Mouse (Mus musculus): ENCODE results near the gene Kdm4b. TPM values are rescaled to one million over a fixed set of nuclear protein-coding genes. Genes with fewer than 3 reads are reported as not detected.

Kdm4b gene
- total and polyA plus RNA-seq, 3 experiments: 9.1 to 27.5 TPM; not detected in 1

GRCm38 (mm10) chr17:56381183-56381582, 55.3 kb downstream of the Kdm4b start:
- TF ChIP-seq KAT2A (conservative IDR thresholded peaks at IDR 0.05; ENCODE audit: low read depth, low read length) (no peak), MYC (IDR thresholded peaks at IDR 0.05; ENCODE audit: low read depth, low read length) (no peak), NELFE (IDR thresholded peaks at IDR 0.05; ENCODE audit: low read depth, low read length) (no peak), SIN3A (IDR thresholded peaks at IDR 0.05; ENCODE audit: low read length) (no peak), JUND (IDR thresholded peaks at IDR 0.05; ENCODE audit: low read depth, low read length) (no peak), NRF1 (IDR thresholded peaks at IDR 0.05; ENCODE audit: insufficient read depth, low read depth, low read length, poor library complexity, severe bottlenecking) (no peak), POLR2AphosphoS5 (IDR thresholded peaks at IDR 0.05; ENCODE audit: borderline replicate concordance, low read depth, low read length) (no peak), TCF12 (IDR thresholded peaks at IDR 0.05; ENCODE audit: low read depth, low read length) (no peak), POLR2AphosphoS2 (IDR thresholded peaks at IDR 0.05; ENCODE audit: low read length) (no peak), E2F4 (IDR thresholded peaks at IDR 0.05; ENCODE audit: borderline replicate concordance, low read depth, low read length) (no peak), CTCF (IDR thresholded peaks at IDR 0.05 in 2 of 3, conservative IDR thresholded peaks at IDR 0.05 in 1 of 3; ENCODE audit: control insufficient read depth in 1 of 3, insufficient read depth in 1 of 3, low read depth in 2 of 3, low read length in 3 of 3, poor library complexity in 1 of 3, severe bottlenecking in 1 of 3) (no peak), EP300 (IDR thresholded peaks at IDR 0.05; ENCODE audit: low read depth in 1 of 2, low read length in 2 of 2) (no peak), MYB (IDR thresholded peaks at IDR 0.05; ENCODE audit: low read depth, low read length) (no peak), CHD1 (IDR thresholded peaks at IDR 0.05; ENCODE audit: low read depth, low read length) (no peak), ZC3H11A (IDR thresholded peaks at IDR 0.05; ENCODE audit: low read depth, low read length) (no peak), MAX (IDR thresholded peaks at IDR 0.05; ENCODE audit: low read length) (no peak), HCFC1 (IDR thresholded peaks at IDR 0.05; ENCODE audit: low read depth, low read length) (no peak), ZNF384 (IDR thresholded peaks at IDR 0.05; ENCODE audit: low read depth, low read length) (no peak), CHD2 (IDR thresholded peaks at IDR 0.05; ENCODE audit: low read length) (no peak), SMC3 (IDR thresholded peaks at IDR 0.05; ENCODE audit: low read depth, low read length) (no peak)
- no peak overlapping the region for H3K9ac ChIP-seq (ENCODE audit: control insufficient read depth, low read depth, low read length, poor library complexity, severe bottlenecking)
- H3K4me1 ChIP-seq (ENCODE audit: control insufficient read depth in 1 of 2, insufficient read depth in 2 of 2, low read length in 2 of 2): no peaks in the 10 kb centered on the region
- no peak overlapping the region for H3K27ac ChIP-seq (ENCODE audit: control insufficient read depth, low read depth, low read length)
- H3K4me3 ChIP-seq (ENCODE audit: control insufficient read depth in 1 of 2, insufficient read depth in 1 of 2, low read depth in 2 of 2, low read length in 2 of 2): no peak overlapping the region
- no peaks in the 10 kb centered on the region for H3K9me3 ChIP-seq (replicated peaks; ENCODE audit: insufficient read depth, low read length)
- no peak for DNase-seq (ENCODE audit: low read depth, low spot score)
- no peaks in the 10 kb centered on the region for H3K79me2 ChIP-seq (ENCODE audit: control insufficient read depth, insufficient read depth, low read length, poor library complexity)
- H3K27me3 ChIP-seq (ENCODE audit: control insufficient read depth in 1 of 2, insufficient read depth in 2 of 2, low read length in 2 of 2): no peaks in the 10 kb centered on the region
- no peaks in the 10 kb centered on the region; a peak in 1 of 4 replicates for H3K36me3 ChIP-seq (ENCODE audit: control insufficient read depth in 1 of 2, insufficient read depth in 2 of 2, low read length in 2 of 2)

GRCm38 (mm10) chr17:56382997-56383396, 57.1 kb downstream of the Kdm4b start:
- no peaks in the 10 kb centered on the region for H3K79me2 ChIP-seq (ENCODE audit: control insufficient read depth, insufficient read depth, low read length, poor library complexity)
- no peak for TF ChIP-seq POLR2AphosphoS2 (IDR thresholded peaks at IDR 0.05; ENCODE audit: low read length)
- no peak for TF ChIP-seq TCF12 (IDR thresholded peaks at IDR 0.05; ENCODE audit: low read depth, low read length)
- TF ChIP-seq ZKSCAN1 (IDR thresholded peaks at IDR 0.05; ENCODE audit: low read depth, low read length): no peak
- no peak for TF ChIP-seq POLR2A (IDR thresholded peaks at IDR 0.05; ENCODE audit: control insufficient read depth in 1 of 2, insufficient read depth in 1 of 2, low read depth in 1 of 2, low read length in 2 of 2, poor library complexity in 1 of 2)
- no peak for TF ChIP-seq USF1 (IDR thresholded peaks at IDR 0.05; ENCODE audit: low read depth, low read length)
- no peak for TF ChIP-seq TAL1 (IDR thresholded peaks at IDR 0.05; ENCODE audit: low read length)
- no peak for TF ChIP-seq ZC3H11A (IDR thresholded peaks at IDR 0.05; ENCODE audit: low read depth, low read length)
- TF ChIP-seq KAT2A (conservative IDR thresholded peaks at IDR 0.05; ENCODE audit: low read depth, low read length): no peak
- TF ChIP-seq TBP (IDR thresholded peaks at IDR 0.05; ENCODE audit: low read depth, low read length): no peak
- TF ChIP-seq MAFK (IDR thresholded peaks at IDR 0.05; ENCODE audit: borderline replicate concordance, low read depth, low read length): no peak
- no peak for TF ChIP-seq SIN3A (IDR thresholded peaks at IDR 0.05; ENCODE audit: low read length)
- TF ChIP-seq USF2 (IDR thresholded peaks at IDR 0.05; ENCODE audit: borderline replicate concordance in 1 of 2, insufficient read depth in 1 of 2, low read depth in 1 of 2, low read length in 2 of 2): no peak
- TF ChIP-seq RAD21 (IDR thresholded peaks at IDR 0.05; ENCODE audit: low read depth, low read length): no peak
- TF ChIP-seq MEF2A (IDR thresholded peaks at IDR 0.05; ENCODE audit: extremely low read depth, insufficient replicate concordance, low read depth, low read length, poor library complexity, severe bottlenecking): no peak
- TF ChIP-seq CTCF (IDR thresholded peaks at IDR 0.05 in 2 of 3, conservative IDR thresholded peaks at IDR 0.05 in 1 of 3; ENCODE audit: control insufficient read depth in 1 of 3, insufficient read depth in 1 of 3, low read depth in 2 of 3, low read length in 3 of 3, poor library complexity in 1 of 3, severe bottlenecking in 1 of 3): no peak
- TF ChIP-seq MAX (IDR thresholded peaks at IDR 0.05; ENCODE audit: low read length): no peak
- TF ChIP-seq BHLHE40 (IDR thresholded peaks at IDR 0.05; ENCODE audit: borderline replicate concordance, low read depth, low read length): no peak
- TF ChIP-seq E2F4 (IDR thresholded peaks at IDR 0.05; ENCODE audit: borderline replicate concordance, low read depth, low read length): no peak
- no peak for TF ChIP-seq RCOR1 (IDR thresholded peaks at IDR 0.05; ENCODE audit: low read depth, low read length)
- no peak overlapping the region for H3K9ac ChIP-seq (ENCODE audit: control insufficient read depth, low read depth, low read length, poor library complexity, severe bottlenecking)
- no peaks in the 10 kb centered on the region for H3K9me3 ChIP-seq (replicated peaks; ENCODE audit: insufficient read depth, low read length)
- no peak overlapping the region for H3K27ac ChIP-seq (ENCODE audit: control insufficient read depth, low read depth, low read length)
- DNase-seq (ENCODE audit: low read depth, low spot score): no peak
- H3K4me3 ChIP-seq (ENCODE audit: control insufficient read depth in 1 of 2, insufficient read depth in 1 of 2, low read depth in 2 of 2, low read length in 2 of 2): no peak overlapping the region
- H3K4me1 ChIP-seq (ENCODE audit: control insufficient read depth in 1 of 2, insufficient read depth in 2 of 2, low read length in 2 of 2): no peaks in the 10 kb centered on the region
- no peaks in the 10 kb centered on the region for H3K36me3 ChIP-seq (ENCODE audit: control insufficient read depth in 1 of 2, insufficient read depth in 2 of 2, low read length in 2 of 2)
- no peaks in the 10 kb centered on the region for H3K27me3 ChIP-seq (ENCODE audit: control insufficient read depth in 1 of 2, insufficient read depth in 2 of 2, low read length in 2 of 2)

Data from MEL (cell line).